Comparison of ENCODE assay signal across 8 mouse cellular contexts in genomic region chr5:36928701-36929100, GRCm38 (mm10).
DNase-seq lines count a peak whose midpoint lies in the region; ATAC-seq and TF ChIP-seq lines count a peak whose summit lies in the region.
"Had no signal": no experiment of that assay in that cellular context is flagged by ENCODE, and none has a peak within 500 bp of the region (broad histone marks: within the 10 kb centered on the region; RNA-seq: fewer than 3 reads in every experiment).

No protein-coding gene starts in this region.

- H3K9ac ChIP-seq in intestine, postnatal 0 days (ENCODE audit: low read depth, low read length): no peak overlapping the region
- no peak overlapping the region for H3K9ac ChIP-seq in intestine, embryonic 15.5 days
- H3K9ac ChIP-seq: liver, embryonic 15.5 days had no signal

- no peak overlapping the region for H3K4me3 ChIP-seq in intestine, postnatal 0 days (ENCODE audit: low read depth, low read length)
- no peak overlapping the region for H3K4me3 ChIP-seq in intestine, embryonic 15.5 days (replicated peaks)
- H3K4me3 ChIP-seq in thymus, adult 2 months (ENCODE audit: control insufficient read depth, insufficient read depth, low read length): no peak overlapping the region
- H3K4me3 ChIP-seq: liver, embryonic 15.5 days had no signal

- WGBS in intestine, postnatal 0 days: 51% methylated on average over 4 of the region's 4 CpGs
- WGBS in intestine, embryonic 15.5 days: 54% methylated on average over 4 of the region's 4 CpGs
- WGBS in thymus, adult 2 months: 52% methylated on average over 4 of the region's 4 CpGs

- no peaks in the 10 kb centered on the region for H3K36me3 ChIP-seq in intestine, postnatal 0 days (ENCODE audit: control insufficient read depth, insufficient read depth)
- no peaks in the 10 kb centered on the region for H3K36me3 ChIP-seq in intestine, embryonic 15.5 days
- no peaks in the 10 kb centered on the region for H3K36me3 ChIP-seq in thymus, adult 2 months (ENCODE audit: control insufficient read depth, insufficient read depth, low read length)
- H3K36me3 ChIP-seq: liver, embryonic 15.5 days had no signal

- TF ChIP-seq CTCF in intestine, postnatal 0 days (IDR thresholded peaks at IDR 0.05; ENCODE audit: low read depth): peak; percentile 52
- no peak for TF ChIP-seq CTCF in thymus, adult 2 months (IDR thresholded peaks at IDR 0.05; ENCODE audit: borderline replicate concordance, control insufficient read depth, extremely low read depth, insufficient read depth, low read length, poor library complexity)

- peak; percentile 32 for DNase-seq in thymus, adult 2 months
- no peak for DNase-seq in thymus, adult 18-20 months
- peak; percentile 57 for DNase-seq in embryo, embryonic 10.5 days (ENCODE audit: low spot score)
- DNase-seq in heart, postnatal 4 days: no peak

- H3K4me1 ChIP-seq in intestine, postnatal 0 days (replicated peaks; ENCODE audit: control insufficient read depth, insufficient read depth, low read length): no peaks in the 10 kb centered on the region
- H3K4me1 ChIP-seq in intestine, embryonic 15.5 days (replicated peaks): no peaks in the 10 kb centered on the region
- H3K4me1 ChIP-seq in thymus, adult 2 months (replicated peaks; ENCODE audit: control insufficient read depth, insufficient read depth, low read length): no peaks in the 10 kb centered on the region
- H3K4me1 ChIP-seq: liver, embryonic 15.5 days had no signal

- no peak for ATAC-seq in intestine, postnatal 0 days
- no peak for ATAC-seq in intestine, embryonic 15.5 days
- no peak for ATAC-seq in monocyte, adult 5-6 weeks (replicated peaks; ENCODE audit: insufficient number of reproducible peaks, low FRiP score, low TSS enrichment, poor library complexity, severe bottlenecking)

- H3K27me3 ChIP-seq in intestine, postnatal 0 days (replicated peaks; ENCODE audit: control insufficient read depth, insufficient read depth, low read length): no peaks in the 10 kb centered on the region
- H3K27me3 ChIP-seq in intestine, embryonic 15.5 days (replicated peaks): no peaks in the 10 kb centered on the region
- no peaks in the 10 kb centered on the region for H3K27me3 ChIP-seq in thymus, adult 2 months (ENCODE audit: control insufficient read depth, insufficient read depth, low read length)
- H3K27me3 ChIP-seq: liver, embryonic 15.5 days had no signal

- H3K9me3 ChIP-seq in intestine, postnatal 0 days (ENCODE audit: control insufficient read depth): no peaks in the 10 kb centered on the region
- H3K9me3 ChIP-seq in intestine, embryonic 15.5 days: no peaks in the 10 kb centered on the region
- H3K9me3 ChIP-seq: liver, embryonic 15.5 days had no signal

- H3K4me2 ChIP-seq in intestine, postnatal 0 days (replicated peaks; ENCODE audit: low read depth): no peak overlapping the region
- H3K4me2 ChIP-seq in intestine, embryonic 15.5 days (replicated peaks): no peak overlapping the region
- H3K4me2 ChIP-seq: liver, embryonic 15.5 days had no signal

- TF ChIP-seq POLR2A in thymus, adult 2 months (IDR thresholded peaks at IDR 0.05; ENCODE audit: control insufficient read depth, extremely low read depth, insufficient read depth, low read length, poor library complexity): no peak

- no peak overlapping the region for H3K27ac ChIP-seq in intestine, postnatal 0 days (ENCODE audit: low read depth, low read length)
- no peak overlapping the region for H3K27ac ChIP-seq in intestine, embryonic 15.5 days
- no peak overlapping the region for H3K27ac ChIP-seq in thymus, adult 2 months (ENCODE audit: control insufficient read depth, insufficient read depth, low read length)
- H3K27ac ChIP-seq: liver, embryonic 15.5 days had no signal

Comparison
In these comparisons a context has a peak if more than half of its experiments do, and no peak if none do; other contexts are left out.
1. DNase-seq: peak in thymus, adult 2 months (single experiment) and embryo, embryonic 10.5 days (single experiment); none in thymus, adult 18-20 months (0 of 2) and heart, postnatal 4 days (single experiment).